Mouse (Mus musculus) liver, adult 2 months (tissue): ENCODE results near the gene Zc3h12d.

Experiments used
- CTCF ChIP-seq: fragments of 200-500 bp; IDR thresholded peaks from 2 replicates; pipeline ENCODE4 v1.5.1; 2011; ENCODE audit warnings: low read depth, low read length, control low read depth
- POLR2A ChIP-seq: fragments of 200-500 bp; IDR thresholded peaks from 2 replicates; pipeline ENCODE4 v1.6.1; 2011; ENCODE audit warnings: low read length, control low read depth; ENCODE audit not compliant: insufficient read depth; ENCODE audit errors: extremely low read depth

DNA sequence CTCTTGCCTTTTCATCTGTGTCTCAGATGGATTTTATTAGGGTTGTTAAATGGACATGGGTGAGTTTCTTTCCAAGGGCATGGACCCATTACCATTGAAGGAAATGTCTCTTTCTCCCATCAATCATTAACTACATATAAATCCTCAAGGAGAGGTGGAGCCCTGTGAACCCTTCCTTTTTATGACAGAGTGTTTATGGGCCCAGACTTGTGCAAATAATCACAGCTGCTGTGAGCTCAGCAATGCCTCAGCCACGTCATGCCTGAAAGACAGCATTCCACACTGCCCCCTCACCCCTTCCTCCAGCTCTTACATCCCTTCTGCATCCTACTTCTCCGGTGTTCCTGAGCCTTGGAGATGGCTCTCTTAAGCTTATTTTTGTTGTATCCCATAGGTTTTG is 45.0 kb upstream of the Zc3h12d start:
- TF ChIP-seq CTCF (no peak), POLR2A (no peak)
